Mouse (Mus musculus): Measurements from ENCODE around the gene Hsd17b1.

- TF ChIP-seq CTCF (IDR thresholded peaks at IDR 0.05; ENCODE audit: control insufficient read depth, insufficient read depth, insufficient read length) (no peak), MAX (IDR thresholded peaks at IDR 0.05) (no peak)
Measured at GRCm38 (mm10) chr11:101030808-101031156, 47.4 kb upstream of the Hsd17b1 start.
